Mouse (Mus musculus): ENCODE data around the gene Ebf1. TPM values are rescaled to one million over a fixed set of nuclear protein-coding genes. Genes with fewer than 3 reads are reported as not detected.
A peak's percentile ranks its signal among the peaks of the same experiment; 100 is the strongest.

The Ebf1 gene
- total and polyA plus RNA-seq, 3 experiments: 0.04 TPM; not detected in 2

DNA sequence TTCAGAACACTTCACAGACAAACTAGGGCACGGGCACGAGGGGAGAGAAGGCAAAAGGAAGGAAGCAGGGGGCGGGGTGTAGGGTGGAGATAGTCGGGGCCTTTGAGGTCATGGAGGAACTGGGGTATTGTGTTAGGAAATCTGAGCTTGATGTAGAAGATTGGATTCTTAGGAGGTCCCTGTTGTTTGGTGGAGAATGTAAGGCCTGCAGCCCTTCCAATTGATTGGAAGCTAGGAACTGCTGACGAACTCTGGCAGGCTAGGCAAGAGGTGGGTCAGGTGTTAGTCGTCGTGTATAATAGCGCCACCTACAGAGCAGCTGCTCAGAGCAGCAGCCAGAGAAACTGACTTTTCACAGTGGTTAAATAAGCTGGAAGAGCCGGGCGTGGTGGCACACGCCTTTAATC lies 35.8 kb upstream of the Ebf1 start:
- peak; percentile 84 for DNase-seq (ENCODE audit: low read depth, low spot score)
- Histone ChIP-seq H3K4me1 (ENCODE audit: control insufficient read depth in 1 of 2, insufficient read depth in 2 of 2, low read length in 2 of 2) (no peaks in the 10 kb centered on the region), H3K9ac (ENCODE audit: control insufficient read depth, low read depth, low read length, poor library complexity, severe bottlenecking) (no peak overlapping the region; the same call in 1 of the 2 replicates), H3K9me3 (replicated peaks; ENCODE audit: insufficient read depth, low read length) (no peaks in the 10 kb centered on the region), H3K79me2 (ENCODE audit: control insufficient read depth, insufficient read depth, low read length, poor library complexity) (no peaks in the 10 kb centered on the region), H3K36me3 (ENCODE audit: control insufficient read depth in 1 of 2, insufficient read depth in 2 of 2, low read length in 2 of 2) (no peaks in the 10 kb centered on the region), H3K4me3 (ENCODE audit: control insufficient read depth in 1 of 2, insufficient read depth in 1 of 2, low read depth in 2 of 2, low read length in 2 of 2) (peak overlapping the region; percentile 34 to 37; a peak in 3 of 4 replicates), H3K27ac (ENCODE audit: control insufficient read depth, low read depth, low read length) (no peak overlapping the region), H3K27me3 (ENCODE audit: control insufficient read depth in 1 of 2, insufficient read depth in 2 of 2, low read length in 2 of 2) (no peaks in the 10 kb centered on the region)
- TF ChIP-seq RAD21 (IDR thresholded peaks at IDR 0.05; ENCODE audit: low read depth, low read length) (peak; percentile 64), TBP (IDR thresholded peaks at IDR 0.05; ENCODE audit: low read depth, low read length) (peak; percentile 81), ZC3H11A (IDR thresholded peaks at IDR 0.05; ENCODE audit: low read depth, low read length) (peak; percentile 63; the same call in 1 of the 2 replicates), MAZ (IDR thresholded peaks at IDR 0.05; ENCODE audit: low read depth, low read length) (0 out of 2 replicates have a peak, but pooled peaks have one; percentile 23), CHD2 (IDR thresholded peaks at IDR 0.05; ENCODE audit: low read length) (no peak), MAX (IDR thresholded peaks at IDR 0.05; ENCODE audit: low read length) (no peak), GATA1 (IDR thresholded peaks at IDR 0.05; ENCODE audit: low read depth, low read length) (no peak), USF1 (IDR thresholded peaks at IDR 0.05; ENCODE audit: low read depth, low read length) (peak; percentile 17; the same call in 1 of the 2 replicates), CTCF (IDR thresholded peaks at IDR 0.05 in 2 of 3, conservative IDR thresholded peaks at IDR 0.05 in 1 of 3; ENCODE audit: control insufficient read depth in 1 of 3, insufficient read depth in 1 of 3, low read depth in 2 of 3, low read length in 3 of 3, poor library complexity in 1 of 3, severe bottlenecking in 1 of 3) (peak; percentile 37 to 62 (median 62)), SMC3 (IDR thresholded peaks at IDR 0.05; ENCODE audit: low read depth, low read length) (peak; percentile 68)

DNA sequence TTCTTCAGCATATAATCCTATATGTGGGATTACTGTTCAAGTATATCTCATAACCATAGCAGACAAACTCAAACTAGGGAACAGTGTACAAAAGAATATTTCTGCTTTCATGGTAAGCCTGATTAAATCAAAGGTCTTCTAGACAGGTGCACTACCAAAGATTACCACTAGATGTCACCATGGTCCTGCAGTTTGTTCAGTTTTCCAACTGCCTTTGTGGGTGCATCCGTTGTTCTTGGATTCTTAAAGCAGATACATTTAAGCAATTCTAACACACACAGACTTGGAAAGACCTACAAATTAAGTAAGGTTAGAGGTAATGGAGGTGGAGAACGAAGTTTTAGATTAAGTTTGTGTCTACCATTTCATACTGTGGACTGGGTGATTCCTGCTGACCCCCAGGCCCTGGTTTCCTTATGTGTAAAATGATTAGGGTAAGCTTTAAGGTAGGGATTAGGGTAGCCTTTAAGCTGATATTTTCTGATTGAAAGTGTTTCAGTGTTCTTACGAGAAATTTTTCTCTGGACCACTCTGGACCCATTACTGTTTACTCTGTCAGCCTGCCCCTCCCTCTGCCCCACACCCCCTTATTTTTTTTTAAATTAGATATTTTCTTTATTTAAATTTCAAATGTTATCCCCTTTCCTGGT lies 30.9 kb upstream of the Ebf1 start:
- H3K27ac ChIP-seq (ENCODE audit: control insufficient read depth, low read depth, low read length): no peak overlapping the region
- H3K27me3 ChIP-seq (ENCODE audit: control insufficient read depth in 1 of 2, insufficient read depth in 2 of 2, low read length in 2 of 2): peaks cover 2 to 10% of the 10 kb centered on the region in 2 experiments
- no peak overlapping the region for H3K9ac ChIP-seq (ENCODE audit: control insufficient read depth, low read depth, low read length, poor library complexity, severe bottlenecking)
- no peak overlapping the region for H3K4me3 ChIP-seq (ENCODE audit: control insufficient read depth in 1 of 2, insufficient read depth in 1 of 2, low read depth in 2 of 2, low read length in 2 of 2)
- no peaks in the 10 kb centered on the region for H3K79me2 ChIP-seq (ENCODE audit: control insufficient read depth, insufficient read depth, low read length, poor library complexity)
- H3K36me3 ChIP-seq (ENCODE audit: control insufficient read depth in 1 of 2, insufficient read depth in 2 of 2, low read length in 2 of 2): no peaks in the 10 kb centered on the region
- TF ChIP-seq ETS1 (IDR thresholded peaks at IDR 0.05; ENCODE audit: low read depth, low read length) (no peak), ZKSCAN1 (IDR thresholded peaks at IDR 0.05; ENCODE audit: low read depth, low read length) (no peak), ZC3H11A (IDR thresholded peaks at IDR 0.05; ENCODE audit: low read depth, low read length) (peak; percentile 89), EP300 (IDR thresholded peaks at IDR 0.05; ENCODE audit: low read depth in 1 of 2, low read length in 2 of 2) (no peak), SMC3 (IDR thresholded peaks at IDR 0.05; ENCODE audit: low read depth, low read length) (peak; percentile 90), JUND (IDR thresholded peaks at IDR 0.05; ENCODE audit: low read depth, low read length) (0 out of 2 replicates have a peak, but pooled peaks have one; percentile 18), CTCF (IDR thresholded peaks at IDR 0.05 in 2 of 3, conservative IDR thresholded peaks at IDR 0.05 in 1 of 3; ENCODE audit: control insufficient read depth in 1 of 3, insufficient read depth in 1 of 3, low read depth in 2 of 3, low read length in 3 of 3, poor library complexity in 1 of 3, severe bottlenecking in 1 of 3) (peak; percentile 66 to 98 (median 97)), E2F4 (IDR thresholded peaks at IDR 0.05; ENCODE audit: borderline replicate concordance, low read depth, low read length) (no peak), MYB (IDR thresholded peaks at IDR 0.05; ENCODE audit: low read depth, low read length) (peak; percentile 68; the same call in 1 of the 2 replicates)
- peak; percentile 89 for DNase-seq (ENCODE audit: low read depth, low spot score)
- H3K9me3 ChIP-seq (replicated peaks; ENCODE audit: insufficient read depth, low read length): no peaks in the 10 kb centered on the region
- no peaks in the 10 kb centered on the region for H3K4me1 ChIP-seq (ENCODE audit: control insufficient read depth in 1 of 2, insufficient read depth in 2 of 2, low read length in 2 of 2)

Data from MEL (cell line).